Comparison of ENCODE assay signal across 8 mouse cellular contexts in genomic region chr16:59471637-59472278, GRCm38 (mm10). TPM values are rescaled to one million over a fixed set of nuclear protein-coding genes. Genes with fewer than 3 reads are reported as not detected.
A peak's percentile ranks its signal among the peaks of the same experiment; 100 is the strongest.
DNase-seq lines count a peak whose midpoint lies in the region; ATAC-seq and TF ChIP-seq lines count a peak whose summit lies in the region.

Gene Riox2 (plus strand): TSS chr16:59471775.

- H3K4me2 ChIP-seq in forebrain, embryonic 13.5 days = peak within 1 kb of the TSS; percentile 74
- peak within 1 kb of the TSS; percentile 82 for H3K4me2 ChIP-seq in liver, embryonic 16.5 days (ENCODE audit: low read depth, low read length)
- H3K4me2 ChIP-seq in neural tube, embryonic 12.5 days (replicated peaks) = peak within 1 kb of the TSS; percentile 75
- H3K4me2 ChIP-seq in stomach, postnatal 0 days (replicated peaks; ENCODE audit: low read depth) = peak within 1 kb of the TSS; percentile 63

- no peaks in the 10 kb centered on the region for H3K4me1 ChIP-seq in ES-Bruce4 (ENCODE audit: control insufficient read depth, insufficient read depth, low read length)
- H3K4me1 ChIP-seq in forebrain, embryonic 13.5 days = peaks cover 12% of the 10 kb centered on the region
- peaks cover 5% of the 10 kb centered on the region for H3K4me1 ChIP-seq in liver, embryonic 16.5 days (ENCODE audit: control insufficient read depth, low read depth, low read length)
- 0 out of 2 replicates have a peak, but pooled peaks cover 3% of the 10 kb centered on the region for H3K4me1 ChIP-seq in neural tube, embryonic 12.5 days
- H3K4me1 ChIP-seq in stomach, postnatal 0 days (replicated peaks; ENCODE audit: control insufficient read depth, insufficient read depth) = no peaks in the 10 kb centered on the region

- TF ChIP-seq EP300 in ES-Bruce4 (IDR thresholded peaks at IDR 0.05; ENCODE audit: insufficient read depth, low read depth, low read length) = no peak
- no peak for TF ChIP-seq EP300 in stomach, postnatal 0 days (optimal IDR thresholded peaks at IDR 0.05)

- H3K4me3 ChIP-seq in ES-Bruce4 (ENCODE audit: low read depth, low read length) = peak within 1 kb of the TSS; percentile 79
- peak within 1 kb of the TSS; percentile 62 for H3K4me3 ChIP-seq in forebrain, embryonic 13.5 days
- peak within 1 kb of the TSS; percentile 85 for H3K4me3 ChIP-seq in liver, embryonic 16.5 days (ENCODE audit: low read depth, low read length)
- H3K4me3 ChIP-seq in neural tube, embryonic 12.5 days = peak within 1 kb of the TSS; percentile 59
- peak within 1 kb of the TSS; percentile 88 for H3K4me3 ChIP-seq in stomach, postnatal 0 days (ENCODE audit: low read depth, low read length)

- peak; percentile 86 to 90 for DNase-seq in heart, postnatal 10 days
- peak; percentile 53 for DNase-seq in large intestine, adult 2 months (ENCODE audit: low read depth, low spot score)
- peak; percentile 91 for DNase-seq in stomach, postnatal 0 days (ENCODE audit: low spot score)

- WGBS in forebrain, embryonic 13.5 days = 2% methylated on average over 55 of the region's 56 CpGs
- WGBS in large intestine, adult 2 months = under 1% methylated on average over 56 of the region's 56 CpGs
- WGBS in liver, embryonic 16.5 days (ENCODE audit: insufficient replicate concordance) = 1% methylated on average over 52 of the region's 56 CpGs
- 2% methylated on average over 56 of the region's 56 CpGs for WGBS in neural tube, embryonic 12.5 days
- 1% methylated on average over 56 of the region's 56 CpGs for WGBS in stomach, postnatal 0 days

- H3K27me3 ChIP-seq in ES-Bruce4 (ENCODE audit: control insufficient read depth, insufficient read depth, low read length, poor library complexity, severe bottlenecking) = no peaks in the 10 kb centered on the region
- H3K27me3 ChIP-seq in forebrain, embryonic 13.5 days = no peaks in the 10 kb centered on the region
- H3K27me3 ChIP-seq in liver, embryonic 16.5 days (ENCODE audit: control insufficient read depth, insufficient read depth, low read depth, low read length) = no peaks in the 10 kb centered on the region
- no peaks in the 10 kb centered on the region for H3K27me3 ChIP-seq in neural tube, embryonic 12.5 days (replicated peaks)
- H3K27me3 ChIP-seq in stomach, postnatal 0 days (ENCODE audit: control insufficient read depth, insufficient read depth, low read length) = no peaks in the 10 kb centered on the region

- TF ChIP-seq POLR2A in ES-Bruce4 (IDR thresholded peaks at IDR 0.05; ENCODE audit: insufficient read depth, low read length) = no peak

- H3K9ac ChIP-seq in ES-Bruce4 (ENCODE audit: low read depth, poor library complexity, severe bottlenecking) = peak within 1 kb of the TSS; percentile 27
- H3K9ac ChIP-seq in forebrain, embryonic 13.5 days = peak within 1 kb of the TSS; percentile 65
- H3K9ac ChIP-seq in liver, embryonic 16.5 days (ENCODE audit: low read depth, low read length) = peak within 1 kb of the TSS; percentile 68
- H3K9ac ChIP-seq in neural tube, embryonic 12.5 days = peak within 1 kb of the TSS; percentile 51
- peak within 1 kb of the TSS; percentile 71 for H3K9ac ChIP-seq in stomach, postnatal 0 days (ENCODE audit: low read length)

- TF ChIP-seq CTCF in ES-Bruce4 (IDR thresholded peaks at IDR 0.05; ENCODE audit: low read depth, low read length) = no peak
- TF ChIP-seq CTCF in stomach, postnatal 0 days (IDR thresholded peaks at IDR 0.05; ENCODE audit: low read depth) = peak; percentile 5; the same call in 1 of the 2 replicates

- intact Hi-C loops in heart, postnatal 10 days (cut with DNase I) = loop anchor here (5.0 kb wide), 1 partner anchor 49 kb away; no protein-coding TSS in a partner anchor

- H3K27ac ChIP-seq in ES-Bruce4 (ENCODE audit: insufficient read depth, low read length) = no peak within 1 kb of the TSS
- H3K27ac ChIP-seq in forebrain, embryonic 13.5 days = no peak within 1 kb of the TSS
- peak within 1 kb of the TSS; percentile 62 for H3K27ac ChIP-seq in liver, embryonic 16.5 days (ENCODE audit: low read length)
- no peak within 1 kb of the TSS for H3K27ac ChIP-seq in neural tube, embryonic 12.5 days
- peak within 1 kb of the TSS; percentile 83 for H3K27ac ChIP-seq in stomach, postnatal 0 days (replicated peaks)

- peaks cover 14% of the 10 kb centered on the region for H3K36me3 ChIP-seq in ES-Bruce4 (ENCODE audit: control insufficient read depth, insufficient read depth, low read length, poor library complexity, severe bottlenecking)
- H3K36me3 ChIP-seq in forebrain, embryonic 13.5 days (ENCODE audit: poor library complexity, severe bottlenecking) = peaks cover 6% of the 10 kb centered on the region; the same call in 1 of the 2 replicates
- no peaks in the 10 kb centered on the region for H3K36me3 ChIP-seq in liver, embryonic 16.5 days (ENCODE audit: control insufficient read depth, insufficient read depth)
- no peaks in the 10 kb centered on the region for H3K36me3 ChIP-seq in neural tube, embryonic 12.5 days
- no peaks in the 10 kb centered on the region for H3K36me3 ChIP-seq in stomach, postnatal 0 days (ENCODE audit: control insufficient read depth, insufficient read depth, low read length)

- peak; percentile 84 for ATAC-seq in cerebellum, adult (ENCODE audit: insufficient number of reproducible peaks, low FRiP score, low TSS enrichment)
- ATAC-seq in forebrain, embryonic 13.5 days = peak; percentile 97
- ATAC-seq in liver, embryonic 16.5 days (ENCODE audit: low read depth) = peak; percentile 91
- ATAC-seq in neural tube, embryonic 12.5 days (ENCODE audit: low FRiP score, low read depth) = peak; percentile 96
- ATAC-seq in stomach, postnatal 0 days (ENCODE audit: low FRiP score, low TSS enrichment) = peak; percentile 96

- H3K9me3 ChIP-seq in ES-Bruce4 (replicated peaks; ENCODE audit: control insufficient read depth, insufficient read depth, low read length, poor library complexity, severe bottlenecking) = no peaks in the 10 kb centered on the region
- H3K9me3 ChIP-seq in forebrain, embryonic 13.5 days (replicated peaks) = no peaks in the 10 kb centered on the region
- no peaks in the 10 kb centered on the region for H3K9me3 ChIP-seq in liver, embryonic 16.5 days (replicated peaks; ENCODE audit: control insufficient read depth, low read length)
- H3K9me3 ChIP-seq in neural tube, embryonic 12.5 days = no peaks in the 10 kb centered on the region
- no peaks in the 10 kb centered on the region for H3K9me3 ChIP-seq in stomach, postnatal 0 days (ENCODE audit: control insufficient read depth, low read length)

RNA-seq across cellular contexts. Expression of gene Riox2, which starts in this region (rescaled TPM):
- 44.7 and 51.2 TPM in 2 replicates for polyA plus RNA-seq in ES-Bruce4 (2011; ENCODE audit: insufficient read depth, insufficient read length, low read depth, missing spikeins)
- polyA plus RNA-seq in forebrain, embryonic 13.5 days (2015; fragmentation: Nextera tagmentation; extraction: Ambion mirVana) = 15.4 and 17.7 TPM in 2 replicates
- 10 to 100 TPM; 11.7 to 15.3 TPM for total RNA-seq in heart, postnatal 10 days (2021)
- polyA plus RNA-seq in large intestine, adult 2 months (2012; rRNA removed) = 5.7 and 5.8 TPM in 2 replicates
- polyA plus RNA-seq in liver, embryonic 16.5 days (2015; fragmentation: Nextera tagmentation; extraction: Ambion mirVana) = 10.5 and 12.0 TPM in 2 replicates
- polyA plus RNA-seq in neural tube, embryonic 12.5 days (2016; fragmentation: Nextera tagmentation; extraction: Ambion mirVana) = 20.1 and 20.9 TPM in 2 replicates
- polyA plus RNA-seq in stomach, postnatal 0 days (2015; fragmentation: Nextera tagmentation; extraction: Ambion mirVana) = 22.7 and 23.4 TPM in 2 replicates

Comparison
In these comparisons a context has a peak if more than half of its experiments do, and no peak if none do; other contexts are left out.
1. H3K27ac ChIP-seq: peak in liver, embryonic 16.5 days (single experiment) and stomach, postnatal 0 days (single experiment); none in ES-Bruce4 (single experiment), forebrain, embryonic 13.5 days (single experiment) and neural tube, embryonic 12.5 days (single experiment).
2. Peak in every context shown above with its lines, with median percentiles within 50 percentile points of each other: H3K4me3 ChIP-seq, H3K9ac ChIP-seq, ATAC-seq, H3K4me2 ChIP-seq and DNase-seq.